Mouse (Mus musculus) lung, postnatal 4 days (tissue): ENCODE data around the gene Man1a2.

ENCODE experiments used
- DNase-seq, 2 experiments: peaks; one replicate each; pipeline ENCODE4 v3.0.0; 2021

Man1a2 gene

DNA sequence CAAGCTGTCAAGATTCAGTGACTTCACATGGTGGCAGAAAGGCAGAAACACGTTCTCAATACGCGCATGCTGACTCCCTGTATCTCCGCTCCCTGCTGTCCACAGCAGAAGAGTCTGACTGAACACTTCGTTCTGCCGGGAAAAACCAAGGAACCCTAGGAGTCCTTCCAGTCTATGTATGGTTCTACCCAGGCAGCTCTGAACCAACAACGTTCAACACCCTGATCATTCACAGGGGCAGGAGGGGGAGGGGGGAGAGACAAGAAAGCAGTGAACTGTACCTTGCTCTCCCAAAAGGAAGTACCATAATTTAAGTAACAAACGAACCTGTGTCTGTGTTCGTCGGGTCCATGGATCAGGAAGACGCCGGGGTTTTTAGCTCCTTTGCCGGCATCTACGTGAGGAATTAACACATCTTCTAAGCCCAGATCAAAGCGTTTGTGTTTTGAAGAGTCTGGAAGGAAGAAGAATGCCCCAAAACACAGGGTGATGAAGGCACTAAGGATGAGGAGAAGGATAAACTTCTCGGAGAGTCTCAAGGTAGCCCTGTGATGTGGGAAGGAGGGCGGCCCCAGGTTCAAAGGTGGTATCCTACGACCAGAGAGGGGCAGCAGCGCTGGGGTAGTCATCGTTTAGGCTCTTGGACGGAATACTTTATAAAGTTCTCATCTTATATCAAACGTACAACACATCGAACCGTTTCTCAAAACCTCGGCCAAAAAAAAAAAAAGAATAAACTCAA is 898 bp downstream of the Man1a2 start:
- DNase-seq = peak in 1 of 2 experiments; percentile 10

DNA sequence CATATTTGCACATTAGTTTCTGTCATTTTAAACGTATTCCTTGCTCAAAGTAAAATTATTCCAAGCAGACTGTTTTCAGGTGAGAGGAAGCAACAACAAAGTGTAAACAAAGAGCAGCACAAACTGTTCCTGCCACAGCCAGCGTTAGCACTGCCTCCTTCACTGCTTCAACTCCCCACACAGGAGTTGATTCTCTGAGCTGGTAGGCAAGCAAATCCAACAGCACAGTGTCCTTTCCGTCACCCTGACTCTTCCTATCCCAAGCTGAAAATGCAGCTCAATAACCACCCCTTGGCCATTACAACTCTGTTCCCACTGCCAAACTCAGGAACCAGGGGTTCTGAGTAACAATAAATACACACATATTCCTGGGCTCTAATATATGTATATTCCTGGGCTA is 2.5 kb downstream of the Man1a2 start:
- DNase-seq = no peak

DNA sequence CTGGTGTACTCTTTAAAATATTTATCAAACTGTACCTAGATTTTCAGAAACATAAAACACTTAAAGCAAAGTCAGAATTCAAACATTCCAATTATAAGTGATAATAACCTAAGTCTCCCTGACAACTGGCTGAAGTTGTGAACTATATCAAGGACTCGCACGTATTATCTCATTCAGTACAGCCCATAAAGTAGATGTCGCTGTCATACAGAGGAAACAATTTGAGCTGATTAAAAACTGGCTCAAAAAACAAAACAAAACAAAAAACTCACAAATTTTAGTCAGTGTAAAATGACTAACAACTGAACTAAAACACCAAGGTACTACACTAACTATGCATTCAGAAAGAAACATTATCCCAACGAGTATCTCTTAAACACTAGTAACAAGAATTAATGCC is 3.0 kb downstream of the Man1a2 start:
- DNase-seq = no peak

DNA sequence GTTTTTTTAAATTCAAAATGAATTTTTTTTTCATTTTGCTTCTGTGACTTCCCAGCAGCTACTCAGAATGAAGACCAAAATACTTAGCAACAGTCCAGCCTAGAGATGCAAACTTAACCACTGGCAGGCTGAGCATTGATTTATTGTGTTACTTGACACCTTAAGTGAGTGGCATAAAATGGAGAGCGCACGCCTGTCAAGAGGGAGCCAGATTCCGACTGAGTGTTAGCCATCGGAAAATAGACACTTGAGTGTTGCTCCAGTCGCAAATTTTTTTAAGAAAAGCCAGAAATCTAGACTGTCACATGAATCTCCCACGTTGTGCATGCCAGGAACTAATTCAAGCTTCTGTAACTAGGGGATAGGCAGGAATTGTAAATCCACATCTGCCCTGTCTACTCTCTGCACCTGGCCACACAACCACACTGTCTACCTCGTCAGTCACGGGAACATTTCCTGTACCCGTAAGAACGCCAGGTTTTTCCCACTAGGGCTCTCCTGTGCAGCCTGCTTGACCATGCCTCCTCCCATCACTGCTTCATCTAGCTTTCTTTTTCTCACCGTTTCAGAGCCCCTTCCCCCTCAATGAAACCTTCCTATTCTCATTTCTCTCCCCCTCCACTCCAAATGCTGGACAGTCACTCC is 3.7 kb downstream of the Man1a2 start:
- DNase-seq = no peak

DNA sequence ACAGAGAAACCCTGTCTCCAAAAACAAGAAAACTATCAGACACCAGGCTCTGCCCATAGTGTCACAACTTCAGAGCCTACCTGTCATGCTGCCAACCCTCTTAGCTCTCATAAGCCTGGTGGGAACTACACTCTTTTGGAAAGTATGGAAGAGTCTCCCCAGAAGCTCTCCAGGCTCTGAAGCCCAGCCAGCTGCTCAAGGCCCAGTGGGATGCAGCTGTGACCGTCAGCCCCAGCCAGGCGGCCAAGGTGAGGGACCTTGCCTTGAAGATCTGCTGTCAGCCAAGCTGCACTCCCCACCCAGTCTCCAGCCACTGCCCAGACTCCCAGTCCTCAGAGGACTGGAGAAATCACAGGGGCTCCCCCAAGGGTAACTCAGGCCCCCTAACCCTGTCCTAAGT is 5.1 kb downstream of the Man1a2 start:
- no peak for DNase-seq

DNA sequence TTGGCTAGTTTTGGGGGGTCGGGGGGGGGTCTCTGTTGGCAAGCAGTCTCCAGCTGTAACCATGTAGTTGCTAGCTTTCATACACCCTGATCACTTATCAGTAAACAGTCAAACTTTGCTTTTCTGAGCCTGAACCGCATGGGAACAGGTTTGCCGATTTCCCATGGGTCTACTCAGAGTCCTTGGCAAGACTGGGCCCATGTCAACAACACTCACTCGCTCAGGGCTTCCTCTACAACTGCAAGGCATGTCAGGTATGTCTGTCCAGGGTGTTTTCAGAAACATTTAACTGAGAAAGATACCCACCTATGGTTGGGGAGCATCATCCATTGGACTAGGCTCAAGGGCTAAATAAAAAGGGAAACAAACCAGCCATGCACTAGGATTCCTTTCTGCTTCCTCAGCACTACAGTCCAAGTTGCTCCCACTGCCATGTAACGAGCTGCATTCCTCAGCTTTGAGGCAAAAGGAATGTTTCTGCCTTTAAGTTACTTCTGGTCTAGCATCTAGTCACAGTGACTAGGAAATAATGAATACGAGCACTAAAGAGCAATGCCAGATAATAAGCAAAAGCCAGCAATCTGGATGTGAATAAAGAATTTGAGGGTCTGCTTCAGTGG is 6.2 kb downstream of the Man1a2 start:
- DNase-seq = no peak

DNA sequence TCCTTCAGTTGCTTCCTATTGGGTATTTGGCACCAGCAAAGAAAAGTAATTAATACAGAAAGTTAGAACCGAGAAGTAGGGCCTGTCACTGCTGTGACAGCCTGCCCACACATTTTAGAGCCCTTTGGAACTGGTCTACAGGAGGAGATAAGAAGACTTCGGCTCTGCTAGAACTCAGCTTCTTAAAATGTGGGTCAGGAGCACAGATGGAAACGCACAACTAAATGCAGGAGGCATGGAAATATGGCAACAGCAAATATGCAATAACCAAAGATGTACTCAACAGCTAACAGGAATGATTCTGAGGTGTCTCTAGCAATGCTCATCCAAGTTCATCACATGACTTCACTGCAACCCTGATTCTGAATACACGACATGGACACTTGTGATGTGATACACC is 10.2 kb downstream of the Man1a2 start:
- no peak for DNase-seq

DNA sequence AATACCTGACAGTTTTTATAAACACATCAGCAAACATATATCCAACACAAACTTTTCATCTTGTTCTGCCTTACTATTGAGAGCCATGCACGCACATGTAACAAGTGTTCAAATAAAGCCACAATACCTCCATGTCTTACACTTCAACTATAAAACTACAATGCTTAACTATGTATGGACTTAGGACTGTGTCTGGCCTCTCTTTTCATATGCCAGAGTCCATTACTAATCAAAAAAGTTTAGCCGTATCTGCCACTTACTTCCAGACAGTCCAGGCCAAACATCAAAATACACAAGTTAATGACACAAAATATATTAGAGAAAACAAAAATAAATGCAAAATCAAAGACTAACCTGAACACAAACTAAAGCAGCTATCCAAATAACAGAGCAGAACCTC is 14.9 kb downstream of the Man1a2 start:
- no peak for DNase-seq

DNA sequence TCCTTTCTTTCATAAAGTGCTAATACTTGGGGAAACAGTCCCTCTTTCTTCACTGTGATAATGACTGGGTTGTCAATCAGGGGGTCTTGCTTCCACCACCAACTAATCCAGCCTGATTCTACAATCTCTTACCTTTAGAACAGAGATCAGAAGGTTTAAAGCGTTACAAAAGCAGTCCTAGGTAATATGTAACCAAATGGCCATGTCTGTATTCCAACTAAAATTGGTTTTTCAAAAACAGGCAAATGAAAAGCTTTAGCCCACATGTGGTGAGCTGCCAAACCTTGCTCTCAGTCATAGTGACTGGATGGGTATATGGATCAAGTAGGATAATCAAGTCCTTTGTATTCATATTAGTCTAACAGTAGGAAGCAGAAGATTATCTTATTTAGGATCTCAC is 32.0 kb downstream of the Man1a2 start:
- no peak for DNase-seq

DNA sequence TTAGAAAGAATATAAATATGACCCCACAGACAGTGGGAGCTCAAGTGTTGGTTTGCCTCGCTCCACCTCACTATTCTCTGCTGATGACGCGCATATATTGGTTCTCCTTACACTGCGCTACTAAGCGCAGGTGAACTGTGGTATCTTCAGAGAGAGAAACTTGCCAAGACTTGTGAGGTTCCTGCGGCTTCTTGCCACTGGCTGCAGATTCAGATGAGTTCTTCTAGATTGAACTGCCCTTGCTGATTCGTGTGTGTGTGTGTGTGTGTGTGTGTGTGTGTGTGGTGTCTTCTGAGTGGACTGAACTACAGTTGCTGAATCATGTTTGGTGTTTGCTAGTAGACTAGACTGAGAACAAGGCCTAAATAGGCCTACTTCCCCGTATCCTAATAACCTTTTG is 43.7 kb downstream of the Man1a2 start:
- DNase-seq = no peak

DNA sequence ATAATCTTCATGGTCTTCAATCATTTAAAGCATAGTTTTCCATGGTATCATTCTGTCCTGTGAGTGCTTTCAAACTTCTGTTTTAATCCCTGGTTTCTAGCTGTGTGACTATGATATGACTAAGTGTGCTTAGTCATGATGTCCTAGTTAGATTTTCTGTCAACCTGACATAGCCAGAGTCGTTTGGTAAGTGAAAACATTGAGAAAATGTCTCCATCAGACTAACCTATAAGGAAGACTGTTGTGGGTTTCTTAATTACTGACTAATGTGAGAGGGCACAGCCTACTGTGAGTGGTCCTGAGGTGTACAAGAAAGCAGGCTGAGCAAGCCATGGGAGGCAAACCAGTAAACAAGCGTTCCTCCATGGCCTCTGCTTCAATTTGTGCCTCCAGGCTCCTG is 49.0 kb downstream of the Man1a2 start:
- no peak for DNase-seq

DNA sequence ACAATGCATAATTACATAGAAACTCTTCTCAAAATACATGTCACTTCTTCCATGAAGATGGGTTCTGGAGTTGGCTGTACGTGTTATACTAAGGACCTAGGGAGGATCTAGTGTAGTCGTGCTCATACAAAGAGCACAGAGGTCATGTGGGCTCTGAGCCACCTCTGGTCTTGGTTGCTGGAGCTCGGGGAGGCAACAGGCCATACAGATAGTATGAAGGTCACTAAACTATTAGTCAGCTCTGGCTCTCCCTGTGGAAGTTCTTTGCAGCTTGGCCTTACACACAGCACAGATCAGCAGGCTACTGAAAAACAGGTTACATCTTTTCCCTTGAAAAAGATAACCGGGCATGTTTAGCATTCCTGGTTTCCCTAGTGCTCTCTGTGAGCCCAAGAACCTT is 50.5 kb downstream of the Man1a2 start:
- no peak for DNase-seq

DNA sequence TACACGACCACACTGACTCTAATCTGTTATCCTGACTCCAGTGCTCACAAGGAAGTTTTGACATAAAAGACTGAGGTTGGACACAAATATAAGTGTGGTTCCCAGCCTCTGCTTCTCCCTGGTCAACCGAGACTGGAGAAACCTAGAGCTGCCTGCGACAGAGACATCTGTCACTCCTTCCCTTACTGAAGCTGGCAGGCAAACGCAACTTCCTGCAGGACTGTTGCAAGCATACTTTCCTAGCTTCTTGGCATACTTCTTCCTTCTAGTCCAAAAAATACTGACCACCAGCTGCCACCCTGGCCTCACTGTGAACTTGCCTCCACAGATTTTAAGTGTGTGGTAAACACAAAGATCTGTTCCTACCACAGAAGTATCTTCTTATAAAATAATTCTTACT is 66.8 kb downstream of the Man1a2 start:
- peak; percentile 29 to 53 for DNase-seq

DNA sequence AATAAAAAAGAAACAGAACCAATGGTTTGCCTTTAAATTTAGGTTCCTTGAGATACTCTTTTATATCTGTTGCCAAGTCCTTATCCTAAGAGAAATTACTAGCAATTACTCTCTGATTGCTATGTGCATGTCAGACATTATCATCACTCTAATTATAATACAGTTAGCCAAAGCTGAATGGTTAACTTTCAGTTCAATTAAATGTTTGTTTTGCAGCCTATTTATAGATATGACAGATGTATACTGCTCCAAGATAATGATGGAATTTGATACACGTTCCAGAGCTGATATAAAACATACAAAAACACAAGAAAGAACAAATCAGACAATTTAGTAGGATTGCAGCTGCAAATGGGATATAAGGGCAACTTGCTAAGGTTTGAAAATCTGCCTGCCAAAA is 74.4 kb downstream of the Man1a2 start:
- no peak for DNase-seq

DNA sequence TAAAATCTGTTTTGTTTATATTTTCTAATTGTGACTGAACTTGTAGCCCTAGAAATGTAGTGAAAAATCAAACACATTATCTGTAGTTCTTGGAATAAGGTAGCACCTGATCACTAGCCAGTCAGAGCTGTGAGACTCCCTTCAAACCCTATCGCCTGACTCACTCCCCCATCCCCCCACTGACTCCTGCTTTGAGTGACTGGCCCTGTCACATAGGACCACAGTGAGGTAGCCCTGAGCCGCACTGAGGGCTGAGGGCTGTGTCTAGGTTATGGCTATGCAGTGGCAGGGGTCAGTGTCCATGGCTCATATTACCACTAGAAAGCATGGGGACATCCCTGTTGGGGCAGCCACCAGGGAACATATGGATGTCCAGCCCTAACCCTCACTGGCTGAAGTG is 80.8 kb downstream of the Man1a2 start:
- no peak for DNase-seq

DNA sequence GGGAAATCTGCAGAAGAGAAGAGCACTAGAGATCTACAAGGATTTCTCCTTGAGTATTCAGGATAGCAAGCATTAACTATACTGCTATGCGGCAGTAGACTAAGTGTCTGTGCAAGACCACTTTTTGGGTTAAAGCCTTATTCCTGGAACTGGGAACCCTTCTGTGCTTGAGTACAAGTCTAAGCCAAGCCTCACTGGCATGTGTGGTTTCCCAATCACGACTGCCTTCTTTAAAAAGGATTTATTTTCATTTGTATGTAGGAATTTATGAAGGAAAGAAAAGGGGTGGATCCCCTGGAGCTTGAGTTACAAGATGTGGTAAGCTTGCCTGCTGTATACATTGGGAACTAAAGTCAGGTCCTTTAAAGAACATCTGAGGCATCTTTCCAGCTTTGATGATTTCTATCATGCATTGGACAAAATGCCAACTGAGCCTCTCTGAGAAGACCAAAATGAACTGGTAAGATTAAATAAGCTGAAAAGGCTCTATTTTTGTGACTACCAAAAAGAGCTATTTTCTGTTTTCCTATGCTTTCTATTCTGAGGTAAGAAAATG is 86.0 kb downstream of the Man1a2 start:
- DNase-seq = no peak

DNA sequence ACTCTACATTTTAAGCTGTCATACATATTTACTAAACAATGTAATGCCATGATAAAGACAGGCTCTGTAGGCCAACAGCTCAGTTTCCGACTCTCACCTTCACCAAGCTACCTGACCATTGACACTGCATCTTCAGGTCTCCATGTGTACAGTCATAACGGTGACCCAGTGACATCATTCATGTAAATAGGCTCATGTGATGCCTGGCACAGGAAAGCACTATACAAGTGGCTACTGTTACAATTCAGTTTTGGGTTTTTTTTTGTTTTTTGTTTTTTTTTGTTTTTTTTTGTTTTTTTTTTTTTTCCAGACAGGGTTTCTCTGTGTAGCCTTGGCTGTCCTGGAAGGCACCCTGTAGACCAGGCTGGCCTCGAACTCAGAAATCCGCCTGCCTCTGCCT is 94.2 kb downstream of the Man1a2 start:
- no peak for DNase-seq

DNA sequence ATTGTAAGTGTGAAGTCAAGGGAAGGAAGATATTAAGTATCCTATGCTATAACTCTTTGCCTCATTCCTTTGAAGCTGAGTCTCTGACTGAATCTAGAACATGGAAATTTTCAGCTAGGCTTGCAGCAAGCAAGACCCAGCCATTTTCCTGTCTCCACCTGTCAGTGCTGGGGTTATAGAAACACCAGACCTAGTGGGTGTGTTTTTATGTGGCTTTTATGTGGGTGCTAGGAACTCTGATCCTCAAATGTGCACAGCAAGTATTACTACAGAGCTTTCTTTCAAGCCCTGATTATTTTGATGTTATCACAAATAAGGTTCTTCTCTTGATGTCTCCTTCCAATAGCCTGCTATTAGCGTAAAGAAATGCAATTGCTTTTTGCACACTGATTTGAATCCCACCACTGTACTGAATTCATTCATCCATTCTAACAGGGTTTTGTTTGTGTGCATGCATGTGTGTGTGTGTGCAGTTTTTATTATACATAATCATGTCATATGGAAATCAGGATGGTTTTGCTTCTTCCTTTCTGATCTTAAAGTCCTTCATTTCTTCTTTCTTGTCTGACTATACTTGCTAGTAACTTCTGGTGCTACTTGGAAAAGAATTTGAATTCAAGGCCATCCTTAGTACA is 102.5 kb downstream of the Man1a2 start:
- no peak for DNase-seq

DNA sequence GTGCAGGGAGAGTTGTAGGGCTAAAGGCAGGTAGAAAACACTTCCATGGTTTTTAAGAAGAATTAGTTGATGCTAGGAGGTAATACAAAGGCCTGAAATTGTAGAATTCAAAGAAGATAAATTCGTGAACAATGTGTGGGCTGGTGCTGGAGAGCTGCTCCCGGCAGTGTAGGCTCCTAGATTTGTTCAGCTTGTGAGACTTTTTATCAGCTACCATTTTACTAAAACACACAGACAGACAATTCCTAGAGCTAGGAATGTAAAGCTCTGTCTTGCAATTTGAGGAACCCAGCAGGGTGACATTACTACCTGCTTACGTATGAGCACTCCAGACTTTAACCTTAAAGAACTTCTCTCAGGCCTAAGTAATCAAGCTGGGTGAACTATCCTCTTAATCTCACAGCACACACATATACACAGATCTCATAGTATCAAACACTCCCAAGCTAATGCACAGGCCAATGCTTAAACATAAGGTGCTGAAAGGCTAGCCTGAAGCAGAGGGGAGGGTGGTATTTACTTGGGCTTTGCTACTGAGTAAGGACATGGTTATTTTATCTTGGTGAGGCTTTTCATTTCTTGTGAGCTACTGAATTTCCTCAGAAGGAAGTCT is 112.6 kb downstream of the Man1a2 start:
- DNase-seq = no peak

DNA sequence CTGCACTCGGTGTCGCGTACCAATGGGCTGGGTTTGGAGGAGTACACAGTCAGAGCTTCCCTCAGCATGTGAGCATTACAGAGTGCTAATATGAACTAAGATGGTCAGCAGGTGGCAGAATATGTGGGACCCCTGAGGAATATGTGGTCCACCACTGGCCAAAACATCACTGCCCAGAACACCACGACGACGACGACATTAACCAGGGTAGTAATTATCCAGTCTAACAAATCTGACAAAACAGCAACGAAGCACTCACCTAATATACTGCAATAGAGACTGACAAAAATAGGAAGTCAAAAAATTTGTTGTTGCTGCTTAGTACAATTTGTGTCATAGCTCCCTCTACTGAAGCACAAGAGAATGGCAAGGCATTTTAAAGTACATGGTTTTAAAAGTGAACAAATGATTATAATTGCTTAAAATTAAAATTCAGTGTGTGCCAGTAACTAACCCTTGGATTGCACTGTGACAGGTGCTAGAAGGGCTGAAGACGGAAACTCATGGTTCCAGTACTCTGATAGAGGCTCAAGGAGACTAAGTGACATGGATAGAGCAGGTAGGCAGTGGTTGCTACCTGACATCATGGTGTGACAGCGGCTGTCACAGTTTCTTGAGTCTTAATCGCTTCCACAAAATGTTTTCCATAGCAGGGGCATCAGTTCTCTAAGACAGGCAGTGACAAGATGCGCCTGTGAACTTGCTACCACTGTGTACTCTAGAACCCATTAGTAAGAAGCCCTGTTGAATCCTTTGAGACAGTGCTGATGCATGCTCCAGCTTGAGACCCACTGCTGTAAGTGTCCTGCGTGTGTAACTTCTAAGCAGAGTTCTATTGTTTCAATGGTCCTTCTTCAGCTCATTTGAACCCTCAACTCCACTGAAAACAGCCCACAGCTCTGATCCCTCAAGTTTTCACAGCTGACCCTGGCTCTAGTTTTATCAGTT is 116.6 kb downstream of the Man1a2 start:
- no peak for DNase-seq

DNA sequence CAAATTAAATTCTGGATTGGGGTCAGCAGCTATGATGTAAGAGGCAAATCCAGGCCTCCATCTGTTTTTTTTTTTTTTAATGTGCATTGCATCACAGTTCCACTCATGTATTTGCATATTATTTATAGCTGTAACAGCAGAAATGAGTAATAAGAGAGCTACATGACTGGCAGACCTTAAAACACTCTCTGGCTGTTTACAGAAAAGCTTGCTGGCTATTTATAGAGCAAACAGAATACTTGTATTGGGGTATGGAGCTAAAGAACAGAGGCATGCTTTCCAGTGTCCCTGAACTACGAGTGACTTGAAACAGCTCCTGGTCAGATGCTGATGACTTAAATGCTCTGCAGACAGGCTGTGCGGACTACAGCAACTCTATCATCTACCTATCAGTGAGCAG is 121.7 kb downstream of the Man1a2 start:
- no peak for DNase-seq

DNA sequence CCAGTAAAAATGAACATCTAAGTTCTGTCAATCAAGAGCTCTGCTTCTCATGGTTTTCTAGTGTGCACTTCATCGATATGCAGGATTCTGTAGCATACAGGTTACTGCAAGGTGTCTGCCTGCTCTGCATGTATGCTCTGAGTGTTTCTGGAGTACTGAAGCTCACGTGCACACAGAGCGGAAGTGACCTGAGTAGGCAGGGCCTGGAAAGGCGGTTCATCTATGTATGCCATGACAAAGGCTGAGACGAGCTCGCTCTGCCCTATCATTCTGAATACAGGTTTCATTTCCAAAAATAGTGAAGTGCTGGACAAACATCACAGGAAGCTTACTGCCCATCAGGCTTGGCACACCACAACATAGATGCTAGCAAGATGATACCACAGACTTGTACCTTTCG is 122.8 kb downstream of the Man1a2 start:
- DNase-seq = no peak
